Mouse (Mus musculus): ENCODE results near the gene Traf1.

The Traf1 gene

DNA sequence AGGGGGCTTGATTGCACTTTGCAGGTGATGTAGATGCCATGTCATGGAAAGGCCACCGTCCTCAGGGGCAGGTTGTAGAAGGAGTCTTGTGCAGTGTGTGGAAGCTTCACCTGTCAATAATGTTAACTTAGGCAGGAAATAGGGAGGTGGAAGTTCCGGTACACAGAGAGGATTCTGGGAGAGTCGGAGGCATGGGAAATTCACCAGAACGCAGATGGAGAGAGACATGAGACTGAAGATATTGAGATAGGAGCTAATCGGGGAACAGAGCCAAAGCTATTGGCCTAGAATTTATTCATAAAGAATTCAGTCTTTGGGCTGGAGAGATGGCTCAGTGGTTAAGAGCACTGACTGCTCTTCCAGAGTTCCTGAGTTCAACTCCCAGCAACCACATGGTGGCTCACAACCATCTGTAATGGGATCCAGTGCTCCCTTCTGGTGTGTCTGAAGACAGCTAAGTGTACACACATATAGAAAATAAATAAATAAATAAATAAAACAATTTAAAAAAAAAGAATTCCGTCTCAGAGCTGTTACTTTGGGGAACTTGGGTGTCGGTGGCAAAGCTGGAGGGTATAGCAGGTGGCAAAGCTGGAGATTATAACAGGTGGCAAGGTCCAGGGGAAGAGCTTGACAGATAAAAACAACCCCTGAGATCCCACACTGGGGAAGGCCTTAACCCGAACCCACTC is 4.8 kb upstream of the Traf1 start:
- no peak for DNase-seq (ENCODE audit: low spot score)

DNA sequence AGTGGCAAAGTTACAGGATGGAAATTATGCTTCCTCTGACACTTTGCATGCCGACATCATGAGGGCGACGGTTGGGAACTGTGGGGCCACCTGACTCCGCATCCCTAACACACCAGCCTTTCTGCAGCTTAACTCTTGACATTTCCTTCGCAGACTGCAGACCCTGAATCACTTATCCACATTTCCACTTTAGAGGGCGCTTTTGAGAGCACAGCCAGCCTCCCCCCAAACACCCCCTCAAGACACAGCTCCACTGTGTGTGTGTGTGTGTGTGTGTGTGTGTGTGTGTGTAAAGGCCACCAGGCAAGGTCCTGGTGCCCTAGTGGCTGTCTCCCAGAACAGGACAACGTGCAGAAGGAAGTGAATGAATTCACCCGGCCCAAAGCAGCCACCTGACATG is 4.2 kb upstream of the Traf1 start:
- no peak for DNase-seq (ENCODE audit: low spot score)

DNA sequence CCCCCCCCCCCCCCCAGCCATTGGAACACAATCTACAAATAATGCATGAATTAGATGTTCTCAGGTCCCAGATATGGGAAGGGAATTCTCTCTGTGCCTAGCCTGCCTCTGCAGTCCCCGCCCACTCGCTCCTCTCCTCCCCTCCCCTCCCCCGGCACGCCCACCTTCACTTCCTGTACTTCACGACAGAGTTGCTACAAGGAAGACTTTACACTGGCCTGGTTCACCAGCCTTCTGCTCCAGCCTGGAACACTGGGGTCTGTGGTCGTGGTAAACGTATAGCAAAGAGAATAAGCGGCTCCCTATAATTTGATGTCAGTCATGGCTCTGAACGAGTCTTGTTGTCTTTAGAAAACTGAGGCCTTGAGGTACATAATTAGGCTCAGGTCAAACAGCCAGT is 3.7 kb upstream of the Traf1 start:
- DNase-seq (ENCODE audit: low spot score), result no peak

DNA sequence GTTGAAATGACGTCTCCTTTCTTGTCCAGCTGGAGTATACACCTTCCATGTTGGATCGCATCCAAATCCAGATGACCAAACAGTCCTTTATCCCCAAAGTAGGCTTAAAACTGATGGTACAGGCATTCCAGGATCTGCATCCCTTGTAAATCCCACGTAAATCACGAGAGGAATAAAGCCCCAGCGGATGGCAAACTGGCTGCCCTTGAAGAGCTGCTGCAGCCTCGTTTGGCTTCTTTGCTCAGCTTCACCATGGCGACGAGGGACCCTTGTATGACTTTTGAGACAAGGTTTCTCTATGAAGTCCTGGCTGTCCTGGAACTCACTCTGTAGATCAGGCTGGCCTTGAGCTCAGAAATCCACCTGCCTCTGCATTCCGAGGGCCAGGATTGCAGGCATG is 3.1 kb upstream of the Traf1 start:
- DNase-seq (ENCODE audit: low spot score), result no peak

DNA sequence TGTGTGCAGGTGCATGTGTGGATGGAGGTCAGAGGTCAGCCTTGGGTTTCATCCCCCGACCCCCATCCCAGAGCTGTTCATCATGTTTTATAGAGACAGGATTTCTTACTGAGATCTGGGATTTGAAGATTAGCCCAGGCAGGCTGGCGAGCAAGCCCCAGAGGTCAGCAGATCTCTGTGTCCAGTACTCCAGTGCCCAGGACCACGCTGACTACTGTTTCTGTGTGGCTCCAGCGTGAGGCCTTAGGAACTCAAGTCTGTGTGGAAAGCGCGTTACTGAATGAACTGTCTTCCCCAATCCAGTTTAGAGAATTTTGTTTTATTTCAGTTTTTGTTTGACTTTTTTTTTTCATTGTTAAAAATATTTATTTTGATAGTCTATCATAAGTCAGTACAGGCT is 2.7 kb upstream of the Traf1 start:
- no peak for DNase-seq (ENCODE audit: low spot score)

DNA sequence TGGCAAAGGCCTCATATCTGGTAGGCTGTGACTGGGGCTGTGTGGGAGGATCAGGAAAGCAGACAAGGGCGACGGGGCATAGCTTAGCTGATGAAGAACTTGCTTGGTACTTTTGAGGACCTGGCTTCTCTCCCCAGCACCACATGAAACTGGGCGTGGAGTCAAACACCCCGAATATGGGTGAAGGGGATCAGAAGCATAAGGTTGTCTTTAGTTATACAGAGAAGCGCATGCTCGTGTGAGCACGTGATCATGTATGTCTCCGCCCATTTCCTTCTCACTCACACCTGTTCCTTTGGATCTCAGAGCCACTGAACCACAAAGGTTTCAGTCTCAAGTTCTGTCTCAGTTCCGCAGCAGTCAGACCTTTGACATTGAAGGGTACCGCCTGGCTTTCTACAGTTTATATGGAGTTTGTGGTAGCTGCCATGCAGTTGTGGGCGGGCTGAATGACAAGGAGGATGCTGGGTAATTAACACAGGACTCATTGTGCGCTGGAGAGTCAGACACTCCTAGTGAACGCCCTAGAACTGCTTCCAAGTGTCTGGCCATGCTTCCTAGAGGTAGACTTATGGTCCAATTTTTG is 1.9 kb upstream of the Traf1 start:
- DNase-seq (ENCODE audit: low spot score), result no peak

DNA sequence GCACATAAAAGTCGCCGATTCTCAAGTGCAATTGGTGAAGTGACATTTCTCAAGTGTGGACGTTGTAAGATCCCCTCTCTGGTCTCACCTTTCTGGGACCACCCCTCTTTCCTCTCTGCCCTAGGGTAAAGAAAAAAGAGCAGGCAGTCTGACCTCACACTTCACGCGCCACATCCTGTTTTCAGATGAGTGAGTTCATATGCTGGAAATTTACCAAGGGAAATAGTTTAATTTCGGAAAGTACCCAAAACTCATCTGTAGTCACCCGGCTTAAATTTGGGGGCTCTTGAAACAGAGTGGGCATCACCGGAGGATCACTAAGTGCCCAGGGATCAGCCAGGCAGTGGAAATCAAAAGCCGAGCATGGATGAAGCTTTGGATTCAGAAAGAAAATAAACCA is 1.3 kb upstream of the Traf1 start:
- DNase-seq (ENCODE audit: low spot score), result no peak

DNA sequence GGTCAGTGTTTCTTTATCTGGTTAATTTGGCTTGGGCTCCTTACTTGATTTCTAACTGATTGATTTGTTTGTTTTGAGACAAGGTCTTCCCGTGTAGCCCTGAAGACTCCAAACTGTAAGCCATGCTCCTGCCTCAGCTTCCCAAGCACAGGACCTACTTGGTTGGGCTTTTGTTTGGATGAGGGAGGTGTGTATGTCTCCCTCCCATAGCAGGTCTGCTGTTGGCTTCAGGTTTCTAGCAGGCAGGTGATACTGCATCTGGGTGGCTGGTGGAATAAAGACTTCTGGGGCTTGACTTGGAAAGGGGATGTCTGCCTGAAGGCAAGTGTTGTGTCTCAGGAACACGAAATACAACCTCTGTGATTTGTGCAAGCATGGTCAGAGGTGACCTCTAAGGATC is 639 bp upstream of the Traf1 start:
- no peak for DNase-seq (ENCODE audit: low spot score)

DNA sequence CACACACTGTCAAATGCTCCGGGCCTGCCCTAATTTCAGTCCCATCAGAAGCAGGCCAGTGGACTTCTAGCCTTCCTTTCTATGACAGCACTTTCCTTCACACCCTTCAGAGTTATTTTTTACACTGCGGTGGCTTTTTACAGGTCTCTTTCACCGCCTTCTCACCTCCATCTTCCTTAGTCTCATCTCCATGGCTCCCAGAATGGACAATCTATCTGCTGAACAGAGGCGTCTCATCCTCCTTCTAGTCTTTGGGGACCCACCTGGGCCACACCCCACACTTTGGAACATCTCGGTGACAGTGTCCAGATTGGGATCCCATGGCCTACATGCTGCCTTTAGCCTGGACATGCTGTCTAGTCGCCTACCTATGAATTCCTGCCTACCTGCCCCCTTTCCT is 606 bp downstream of the Traf1 start:
- DNase-seq (ENCODE audit: low spot score), result no peak

DNA sequence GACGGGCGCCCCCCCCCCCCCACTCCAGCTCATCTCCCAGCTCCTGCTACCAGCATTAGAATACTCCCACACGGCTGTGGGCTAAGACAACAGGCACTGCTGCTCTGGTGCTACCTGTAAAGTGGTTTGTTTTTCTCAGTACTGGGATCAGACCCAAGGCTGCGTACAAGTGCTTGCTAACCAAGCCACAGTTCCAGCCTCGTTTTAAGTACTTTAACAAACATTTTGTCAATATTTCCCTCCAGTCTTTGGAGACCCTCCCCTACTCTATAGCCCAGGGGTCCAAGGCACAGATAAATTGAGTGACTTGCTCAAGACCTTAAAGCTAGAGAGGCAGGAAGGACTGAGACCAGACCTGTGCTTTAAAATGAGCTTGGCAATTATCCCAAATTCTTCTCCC is 1.1 kb downstream of the Traf1 start:
- no peak for DNase-seq (ENCODE audit: low spot score)

DNA sequence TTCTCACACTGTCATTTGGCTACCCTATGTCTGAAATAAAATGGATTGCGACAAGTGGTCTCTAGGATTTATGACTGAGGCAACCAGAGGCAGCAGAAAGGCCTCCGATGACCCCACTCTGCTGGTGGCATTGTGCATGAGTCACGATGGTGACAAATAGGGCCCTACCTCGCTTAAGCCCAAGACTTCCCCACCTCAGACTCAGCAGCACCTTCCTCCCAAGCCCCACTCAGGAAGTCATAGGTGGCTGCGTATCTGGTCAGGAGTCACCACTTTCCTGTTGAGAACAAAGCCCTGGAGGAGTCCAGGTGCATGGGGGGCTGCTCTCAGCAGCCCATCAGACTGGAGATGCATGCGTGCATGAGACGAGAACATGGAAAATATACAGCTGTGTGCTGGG is 3.0 kb downstream of the Traf1 start:
- DNase-seq (ENCODE audit: low spot score), result no peak

DNA sequence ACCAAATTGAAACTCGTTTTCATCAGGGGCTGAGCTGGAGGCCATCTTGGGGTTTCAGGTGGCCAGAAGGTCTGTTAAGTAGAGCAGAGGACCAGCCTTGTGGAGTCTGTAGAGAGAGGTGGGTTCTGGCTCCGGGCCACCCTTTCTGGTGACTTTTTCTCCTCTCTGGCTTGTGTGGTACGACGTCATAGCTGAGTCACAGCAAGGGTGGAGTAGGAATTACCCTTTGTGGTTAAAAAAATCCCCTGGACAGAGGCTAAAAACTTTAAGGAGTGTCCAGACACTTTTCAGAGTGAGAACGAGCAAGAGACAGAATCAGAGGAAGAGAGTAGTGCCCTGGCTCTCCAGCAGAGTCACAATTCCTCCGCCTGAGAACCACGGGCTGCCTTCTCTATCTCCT is 3.5 kb downstream of the Traf1 start:
- no peak for DNase-seq (ENCODE audit: low spot score)

DNA sequence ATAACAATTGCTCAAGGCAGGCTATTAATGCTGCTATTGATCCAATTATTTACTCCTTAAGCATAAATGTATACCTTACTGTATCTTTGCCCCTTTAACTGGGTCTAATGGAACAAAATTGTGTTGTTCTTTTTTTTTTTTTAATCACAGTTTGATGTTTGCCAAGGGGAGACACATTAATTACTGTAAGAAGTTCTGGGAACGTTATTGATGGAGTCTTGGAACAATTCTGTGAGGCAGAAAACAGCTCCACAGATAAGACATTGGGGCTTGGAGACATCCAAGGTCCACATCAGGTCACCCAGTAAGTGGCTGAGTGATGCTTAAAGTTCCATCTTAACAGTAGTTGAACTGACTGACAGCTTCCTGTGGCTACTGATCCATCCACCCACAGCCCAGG is 4.2 kb downstream of the Traf1 start:
- DNase-seq (ENCODE audit: low spot score), result no peak

DNA sequence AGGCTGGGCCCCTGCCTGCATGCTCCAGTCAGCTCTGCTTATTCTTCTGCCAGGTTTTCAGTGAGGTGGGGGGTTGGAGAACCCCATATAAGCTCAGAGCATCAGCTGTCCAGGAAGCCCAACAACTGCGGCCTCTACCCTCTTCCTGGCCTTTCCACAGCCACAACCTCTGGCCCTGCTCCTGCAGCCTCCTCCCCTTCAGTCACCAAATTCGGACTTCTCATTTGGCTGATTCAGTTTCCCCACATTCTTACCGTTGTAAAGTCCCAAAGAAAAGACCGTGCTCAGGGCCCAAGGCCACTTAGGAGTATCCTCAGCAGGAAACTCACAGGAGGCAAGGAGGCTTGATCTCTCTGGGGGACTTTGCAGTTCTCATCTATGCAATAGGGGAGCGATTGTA is 4.6 kb downstream of the Traf1 start:
- no peak for DNase-seq (ENCODE audit: low spot score)

DNA sequence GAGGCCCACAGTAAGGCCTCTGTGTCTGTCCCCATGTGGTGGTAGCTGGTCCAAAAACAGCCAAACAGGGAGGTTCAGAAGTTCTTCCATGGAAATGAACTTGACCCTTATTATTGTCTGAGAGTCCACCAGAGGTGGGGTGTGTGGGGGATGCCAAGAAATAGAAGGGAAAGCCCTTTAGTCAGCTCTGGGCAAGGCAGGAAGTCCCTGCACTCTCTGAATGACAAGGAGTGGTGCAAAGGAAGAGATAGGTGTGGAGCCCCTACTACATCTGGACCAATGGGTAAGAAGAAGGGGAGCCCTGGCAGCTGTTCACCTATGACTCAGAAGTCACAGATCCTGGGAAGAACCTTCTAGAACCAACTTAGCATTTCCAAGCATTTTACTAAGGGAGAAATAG is 7.2 kb downstream of the Traf1 start:
- no peak for DNase-seq (ENCODE audit: low spot score)

DNA sequence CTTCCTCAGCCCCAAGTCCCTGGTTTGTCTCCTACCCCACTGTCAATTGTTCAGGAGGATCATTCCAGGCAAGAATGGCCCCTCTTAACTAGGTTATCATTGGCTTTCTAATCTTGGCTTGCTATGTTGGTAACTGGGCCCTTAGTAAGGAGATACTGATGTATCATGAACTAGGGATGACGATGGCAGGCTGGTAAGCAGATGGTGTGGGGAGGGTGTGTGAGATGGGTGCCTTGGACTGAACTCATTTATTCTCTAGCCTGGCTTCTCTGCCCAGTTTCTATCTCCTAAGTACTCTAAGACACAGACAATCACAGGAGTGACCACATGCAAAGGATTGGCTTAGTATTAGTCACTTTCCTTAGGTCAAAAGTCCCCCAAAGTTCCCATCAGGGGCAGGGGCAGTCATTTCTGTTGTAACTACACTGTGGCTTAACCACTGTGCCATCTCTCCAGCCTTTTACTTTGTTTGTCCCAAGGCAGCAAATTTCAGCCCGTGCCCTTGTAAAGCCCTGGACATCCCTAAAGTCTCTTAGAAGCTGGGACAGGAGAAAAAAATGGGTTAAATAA is 7.9 kb downstream of the Traf1 start:
- no peak for DNase-seq (ENCODE audit: low spot score)

DNA sequence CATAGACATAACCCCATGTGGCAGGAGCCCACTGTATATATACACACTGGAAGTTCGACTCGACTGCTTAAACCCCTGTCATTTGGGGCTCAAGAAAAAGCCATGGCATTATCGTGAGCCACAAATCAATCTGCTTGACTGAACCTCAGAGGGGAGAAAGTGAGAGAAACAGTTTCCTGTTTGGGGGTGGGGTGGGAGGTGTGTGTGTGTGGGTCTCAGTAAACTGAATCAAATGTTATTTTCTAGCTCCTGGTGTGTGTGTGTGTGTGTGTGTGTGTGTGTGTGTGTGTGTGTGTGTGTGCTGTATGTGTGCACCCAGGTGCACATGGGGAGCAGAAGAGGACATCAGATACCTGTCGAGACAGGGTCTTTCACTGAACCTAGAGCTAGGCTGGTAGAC is 8.6 kb downstream of the Traf1 start:
- DNase-seq (ENCODE audit: low spot score), result no peak

DNA sequence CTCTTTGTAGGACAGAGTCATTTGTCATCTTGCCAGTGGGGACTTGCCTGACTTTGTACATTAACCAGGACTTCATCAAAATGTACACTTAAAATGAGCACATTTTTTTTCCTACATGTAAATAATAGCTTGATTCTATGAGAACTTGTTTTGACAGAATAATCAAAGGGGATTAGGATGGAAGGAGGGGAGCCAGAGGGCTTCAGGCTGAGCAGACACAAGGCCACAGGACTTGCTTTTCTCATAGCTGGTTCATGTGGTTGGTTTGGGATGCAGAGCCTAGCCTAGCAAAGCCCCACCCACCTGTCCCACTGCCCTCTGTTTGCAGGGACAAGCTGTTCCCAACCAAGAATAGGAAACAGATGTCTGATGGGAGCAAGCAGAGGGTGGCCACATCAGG is 10.1 kb downstream of the Traf1 start:
- no peak for DNase-seq (ENCODE audit: low spot score)

DNA sequence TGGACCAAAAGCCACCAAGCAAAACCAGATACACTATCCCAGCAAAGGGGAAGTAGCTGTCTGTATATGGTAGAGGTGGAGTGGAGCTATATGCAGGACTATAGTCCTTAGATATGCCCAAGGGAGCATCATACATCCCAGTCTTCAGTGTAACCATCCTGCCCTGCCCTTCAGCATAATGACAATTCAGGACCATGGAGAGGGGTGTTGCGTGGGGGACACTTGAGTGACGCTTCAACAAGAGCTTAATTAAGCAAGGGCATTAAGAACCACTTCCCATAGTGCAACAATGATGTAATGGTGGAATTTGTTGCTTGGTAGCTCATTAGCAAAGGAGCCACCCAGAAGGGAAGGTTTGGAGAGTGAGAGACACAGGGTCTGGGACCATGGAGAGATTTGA is 12.9 kb downstream of the Traf1 start:
- no peak for DNase-seq (ENCODE audit: low spot score)

DNA sequence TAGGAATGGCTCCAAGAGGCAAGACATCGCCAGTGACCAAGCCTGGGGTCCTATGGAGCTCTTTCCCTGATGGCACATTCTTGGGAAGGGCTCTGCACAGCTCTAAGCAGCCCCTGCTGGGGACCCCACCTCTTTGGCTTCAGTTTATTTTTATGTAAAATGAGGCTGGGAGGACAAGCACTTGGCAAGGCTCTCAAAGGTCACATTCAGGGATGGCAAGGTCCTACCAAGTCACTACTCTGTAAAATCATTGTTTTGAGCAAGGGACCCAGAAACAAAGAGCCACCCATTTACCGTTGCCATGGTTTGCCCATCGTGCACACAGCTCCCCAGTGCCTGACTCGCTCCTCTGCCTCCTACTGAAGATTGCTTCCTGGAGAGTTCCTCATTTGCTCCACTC is 15.5 kb downstream of the Traf1 start:
- no peak for DNase-seq (ENCODE audit: low spot score)

DNA sequence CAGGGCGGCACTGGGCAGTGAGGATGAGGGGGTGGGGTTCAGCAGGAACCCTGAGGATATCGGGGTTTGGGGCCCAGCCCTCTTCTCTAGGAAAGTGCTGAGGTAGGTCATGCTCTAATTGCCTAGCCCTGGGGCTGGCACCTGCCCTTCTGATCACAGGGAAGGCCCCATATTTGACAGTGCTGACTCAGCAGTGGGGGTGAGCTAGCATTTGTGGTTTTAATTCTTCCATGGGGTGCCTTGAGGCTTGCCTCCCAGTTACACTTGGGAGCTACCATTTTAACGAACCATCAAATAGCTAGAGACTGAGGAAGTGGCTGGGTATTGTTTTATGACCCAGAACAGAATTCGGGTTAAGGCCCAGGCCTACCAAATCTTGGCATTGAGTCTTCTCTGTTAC is 16.0 kb downstream of the Traf1 start:
- no peak for DNase-seq (ENCODE audit: low spot score)

DNA sequence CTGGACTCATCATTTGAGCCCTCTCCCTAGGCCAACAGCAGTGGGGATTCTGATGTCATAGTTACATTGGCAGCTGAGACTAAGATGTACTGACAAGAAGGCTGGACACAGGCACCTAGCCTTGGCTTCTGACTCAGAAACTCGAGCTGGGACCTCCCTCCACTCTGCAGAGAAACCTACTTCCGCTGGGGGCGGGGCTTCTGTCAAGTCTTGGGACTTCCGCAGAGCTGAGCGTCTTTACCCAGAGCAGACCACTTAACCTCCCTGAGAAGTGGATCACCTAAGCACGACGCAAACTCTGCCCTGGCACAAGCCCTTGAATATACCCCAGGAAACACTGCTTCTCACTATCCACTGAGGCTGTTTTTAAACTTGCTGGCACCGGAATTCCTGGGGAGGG is 16.8 kb downstream of the Traf1 start:
- DNase-seq (ENCODE audit: low spot score), result no peak

DNA sequence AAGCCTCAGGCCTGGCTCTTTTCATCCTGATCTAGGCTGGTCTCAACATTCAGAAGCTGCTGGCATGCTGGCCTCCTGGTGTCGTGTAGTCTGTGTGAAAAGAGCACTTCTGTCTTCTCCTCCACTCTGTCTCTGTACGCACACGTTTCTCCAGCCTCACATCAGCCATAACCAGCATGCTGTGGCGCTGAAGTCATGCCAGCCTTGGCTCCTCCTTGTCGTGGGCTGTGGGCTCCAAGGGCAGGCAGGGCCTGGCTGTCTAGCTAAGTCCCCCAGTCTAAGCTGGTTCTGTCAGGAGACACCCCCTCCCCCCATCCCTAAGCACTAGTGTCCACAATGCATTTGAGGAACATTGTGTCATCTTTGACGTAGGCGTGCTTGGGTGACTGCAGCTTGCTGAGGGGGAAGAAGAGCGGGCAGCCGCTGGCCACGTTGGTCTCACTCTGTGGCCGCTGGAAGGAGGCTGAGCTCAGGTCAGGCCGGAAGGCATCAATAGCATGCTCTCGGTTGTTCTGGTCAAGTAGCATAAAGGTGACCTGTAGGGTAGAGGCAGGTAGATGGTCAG is 17.9 kb downstream of the Traf1 start:
- no peak for DNase-seq (ENCODE audit: low spot score)

Data from left cerebral cortex, adult 11 months (tissue).